Mouse (Mus musculus) forebrain, postnatal 0 days (tissue): ENCODE results near the gene Xylb. TPM values are rescaled to one million over a fixed set of nuclear protein-coding genes. Genes with fewer than 3 reads are reported as not detected.

Source experiments
- ATAC-seq: fragments of 200-750 bp; cut with Nextera tagmentation; 2 replicates; pipeline ENCODE4 v1.8.0; 2017; ENCODE audit warnings: mild to moderate bottlenecking, moderate library complexity
- DNase-seq: peaks from one replicate; pipeline ENCODE4 v3.0.0-alpha.2; 2015
- H3K27ac ChIP-seq: fragments of 300-500 bp; sonication (generic); 2 replicates; pipeline ENCODE4 v1.5.1; 2014; ENCODE audit warnings: low read depth, mild to moderate bottlenecking, antibody characterized with exemption, low read length, moderate library complexity, mixed read lengths
- H3K27me3 ChIP-seq: fragments of 300-500 bp; sonication (generic); 2 replicates; pipeline ENCODE4 v1.6.1; 2014; ENCODE audit warnings: mild to moderate bottlenecking, low read length, mixed read lengths; ENCODE audit not compliant: insufficient read depth
- H3K36me3 ChIP-seq: fragments of 300-500 bp; sonication (generic); 2 replicates; pipeline ENCODE4 v1.6.1; 2014; ENCODE audit warnings: mild to moderate bottlenecking, moderate library complexity; ENCODE audit not compliant: insufficient read depth
- H3K4me1 ChIP-seq: fragments of 300-500 bp; sonication (generic); 2 replicates; pipeline ENCODE4 v1.6.1; 2014; ENCODE audit warnings: antibody characterized with exemption; ENCODE audit not compliant: insufficient read depth
- H3K4me2 ChIP-seq: fragments of 300-500 bp; sonication (generic); 2 replicates; pipeline ENCODE4 v1.6.1; 2014; ENCODE audit warnings: low read depth, mild to moderate bottlenecking, moderate library complexity
- H3K4me3 ChIP-seq: fragments of 300-500 bp; sonication (generic); 2 replicates; pipeline ENCODE4 v1.5.1; 2014; ENCODE audit warnings: low read depth, low read length, mixed read lengths
- H3K9ac ChIP-seq: fragments of 300-500 bp; sonication (generic); 2 replicates; pipeline ENCODE4 v1.6.1; 2014; ENCODE audit warnings: mild to moderate bottlenecking
- H3K9me3 ChIP-seq: fragments of 300-500 bp; sonication (generic); 2 replicates; pipeline ENCODE4 v1.6.1; 2016; ENCODE audit warnings: low read length
- CTCF ChIP-seq: sonication (generic); IDR thresholded peaks from 2 replicates; pipeline ENCODE4 v1.5.1; 2016; ENCODE audit warnings: antibody characterized with exemption, control low read depth, low read depth
- WGBS: fragments of 180-500 bp; shearing (Covaris S2); extraction: QIAGEN DNeasy Blood & Tissue Kit; methylation state at CpG from one replicate; pipeline ENCODE4 v1.1.7; 2014; 5-methylcytosine and 5-hydroxymethylcytosine counted together
- polyA plus RNA-seq: library from polyadenylated mRNA; unstranded; fragments of >200 nt; fragmentation: Nextera tagmentation; extraction: Ambion mirVana; gene quantifications from 2 replicates; pipeline ENCODE4 v1.2.1, GENCODE M21; 2015
- total RNA-seq: library from RNA; depleted of rRNA; stranded (reverse); fragments of >200 nt; gene quantifications from 2 replicates; pipeline ENCODE4 v1.2.3, GENCODE M21; 2014

Xylb gene
- total and polyA plus RNA-seq, 2 experiments from 2014 or later: 3.7 to 5.0 TPM

- H3K27ac ChIP-seq: peak within 1 kb of the TSS; percentile 94
- H3K4me3 ChIP-seq: peak within 1 kb of the TSS; percentile 70
- TF ChIP-seq CTCF: peak; percentile 66
- H3K36me3 ChIP-seq: no peaks in the 10 kb centered on the region
- under 1% methylated on average over 70 of the region's 76 CpGs for WGBS
- ATAC-seq: peak; percentile 98
- no peaks in the 10 kb centered on the region for H3K9me3 ChIP-seq
- H3K4me2 ChIP-seq: peak within 1 kb of the TSS; percentile 75
- peak within 1 kb of the TSS; percentile 84 for H3K9ac ChIP-seq
- H3K27me3 ChIP-seq: no peaks in the 10 kb centered on the region
- H3K4me1 ChIP-seq: peaks cover 4% of the 10 kb centered on the region; the same call in 1 of the 2 replicates
- DNase-seq: peak; percentile 99
These were observed 34.6 kb upstream of the Xylb start, which contains the start of gene Oxsr1 for GRCm38 (mm10) chr9:119322289-119323259. Oxsr1 (minus strand) TSS chr9:119322427.

DNA sequence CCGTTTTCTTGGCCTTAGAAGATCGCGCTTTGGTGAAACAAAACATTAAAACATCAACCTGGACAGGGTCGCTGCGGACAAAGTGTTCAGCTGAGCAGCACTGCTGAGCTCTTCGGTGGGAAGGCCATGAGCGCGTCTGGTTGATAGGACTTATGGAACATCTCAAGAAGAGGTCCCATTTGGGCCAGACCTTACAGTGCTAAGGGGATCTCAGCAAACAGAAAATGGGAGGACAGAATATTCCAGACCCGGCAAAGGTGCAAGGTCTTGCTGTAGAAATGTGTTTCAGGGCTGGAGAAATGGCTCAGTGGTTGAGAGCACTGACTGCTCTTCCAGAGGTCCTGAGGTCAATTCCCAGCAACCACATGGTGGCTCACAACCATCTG lies 33.9 kb upstream of the Xylb start:
- no peak for ATAC-seq
- Histone ChIP-seq H3K36me3 (no peaks in the 10 kb centered on the region), H3K9me3 (no peaks in the 10 kb centered on the region), H3K4me1 (peaks cover 4% of the 10 kb centered on the region; the same call in 1 of the 2 replicates), H3K4me3 (peak overlapping the region; percentile 70), H3K4me2 (peak overlapping the region; percentile 75), H3K27me3 (no peaks in the 10 kb centered on the region), H3K27ac (peak overlapping the region; percentile 94), H3K9ac (peak overlapping the region; percentile 84)
- DNase-seq: no peak
- TF ChIP-seq CTCF: no peak
- 2% methylated on average over 9 of the region's 9 CpGs for WGBS

DNA sequence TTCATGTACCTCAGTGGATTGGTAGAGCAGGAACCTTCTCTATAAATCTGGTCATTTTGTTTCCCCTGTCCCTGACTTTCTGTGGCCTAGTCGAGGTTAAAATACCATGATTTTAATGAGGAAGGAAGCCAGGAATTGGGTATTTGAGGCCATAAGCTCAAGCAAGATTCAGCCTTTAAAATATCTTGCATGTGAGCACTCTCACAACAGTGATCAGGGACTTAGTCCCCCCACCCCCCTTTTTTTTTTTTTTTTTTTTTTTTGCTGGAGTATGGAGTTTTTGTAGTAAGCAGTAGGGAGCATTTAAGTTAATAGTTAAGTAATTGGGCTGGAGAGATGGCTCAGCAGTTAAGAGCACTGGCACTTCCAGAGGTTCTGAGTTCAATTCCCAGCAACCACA lies 33.1 kb upstream of the Xylb start:
- no peak overlapping the region for H3K27ac ChIP-seq
- ATAC-seq (no peak), DNase-seq (no peak)
- no peaks in the 10 kb centered on the region for H3K36me3 ChIP-seq
- peaks cover 4% of the 10 kb centered on the region; the same call in 1 of the 2 replicates for H3K4me1 ChIP-seq
- 69% methylated on average over 1 of the region's 1 CpGs for WGBS
- no peak overlapping the region for H3K4me3 ChIP-seq
- H3K9ac ChIP-seq: no peak overlapping the region
- H3K9me3 ChIP-seq: no peaks in the 10 kb centered on the region
- H3K4me2 ChIP-seq: no peak overlapping the region
- no peak for TF ChIP-seq CTCF
- no peaks in the 10 kb centered on the region for H3K27me3 ChIP-seq

GRCm38 (mm10) chr9:119328488-119328887 lies 28.7 kb upstream of the Xylb start:
- no peak for ATAC-seq
- no peak for DNase-seq
- Histone ChIP-seq H3K27me3 (no peaks in the 10 kb centered on the region), H3K9me3 (no peaks in the 10 kb centered on the region), H3K9ac (no peak overlapping the region), H3K4me2 (no peak overlapping the region), H3K4me1 (no peaks in the 10 kb centered on the region), H3K27ac (no peak overlapping the region), H3K36me3 (no peaks in the 10 kb centered on the region), H3K4me3 (no peak overlapping the region)
- no peak for TF ChIP-seq CTCF
- WGBS: 85% methylated on average over 3 of the region's 3 CpGs

GRCm38 (mm10) chr9:119330186-119330963 lies 26.8 kb upstream of the Xylb start:
- Histone ChIP-seq H3K27me3 (no peaks in the 10 kb centered on the region), H3K4me2 (no peak overlapping the region), H3K36me3 (no peaks in the 10 kb centered on the region), H3K9ac (no peak overlapping the region), H3K27ac (no peak overlapping the region), H3K4me3 (no peak overlapping the region), H3K4me1 (no peaks in the 10 kb centered on the region), H3K9me3 (no peaks in the 10 kb centered on the region)
- DNase-seq (no peak), ATAC-seq (no peak)
- no peak for TF ChIP-seq CTCF
- 93% methylated on average over 15 of the region's 15 CpGs for WGBS

- Histone ChIP-seq H3K9me3 (no peaks in the 10 kb centered on the region), H3K27me3 (no peaks in the 10 kb centered on the region), H3K4me3 (no peak overlapping the region), H3K27ac (no peak overlapping the region), H3K4me1 (no peaks in the 10 kb centered on the region), H3K9ac (no peak overlapping the region), H3K4me2 (no peak overlapping the region), H3K36me3 (no peaks in the 10 kb centered on the region)
- TF ChIP-seq CTCF: no peak
- ATAC-seq (no peak), DNase-seq (no peak)
- WGBS: 66% methylated on average over 10 of the region's 10 CpGs
These were observed 22.9 kb upstream of the Xylb start for GRCm38 (mm10) chr9:119334324-119334723.
